Mouse (Mus musculus): Measurements from ENCODE around the gene Dctn1. TPM values are rescaled to one million over a fixed set of nuclear protein-coding genes. Genes with fewer than 3 reads are reported as not detected.

Gene Dctn1
- polyA plus RNA-seq, 1 experiment from 2014 or later = 121 TPM

DNA sequence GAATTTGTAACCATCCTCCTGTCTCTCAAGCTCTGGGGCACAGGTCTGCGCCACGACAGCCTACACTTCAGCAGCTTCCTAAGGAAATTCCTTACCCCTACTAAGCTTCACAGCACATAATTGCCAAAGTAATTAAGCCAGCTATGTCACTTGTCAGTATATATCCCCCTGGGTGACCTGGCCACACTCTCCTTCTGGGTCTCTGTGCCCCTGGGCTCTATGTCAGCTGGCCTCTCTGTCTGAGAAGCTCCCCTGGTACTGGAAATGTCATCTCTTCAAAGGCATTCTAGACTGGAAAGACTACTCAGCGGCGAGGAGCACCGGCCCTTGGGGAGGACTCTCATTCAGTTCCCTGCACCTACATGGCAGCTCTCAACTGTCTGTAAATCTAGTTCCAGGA lies 42.8 kb upstream of the Dctn1 start:
- Histone ChIP-seq H3K4me1 (peaks cover 36% of the 10 kb centered on the region), H3K9me3 (no peaks in the 10 kb centered on the region), H3K27me3 (no peaks in the 10 kb centered on the region), H3K4me2 (replicated peaks) (peak overlapping the region; percentile 85), H3K36me3 (peaks cover 19% of the 10 kb centered on the region), H3K27ac (peak overlapping the region; percentile 100; the same call in 1 of the 2 replicates), H3K4me3 (peak overlapping the region; percentile 66), H3K9ac (peak overlapping the region; percentile 92; the same call in 1 of the 2 replicates)
- 69% methylated on average over 5 of the region's 5 CpGs for WGBS
- no peak for ATAC-seq (ENCODE audit: insufficient number of reproducible peaks, insufficient read depth, low FRiP score, low TSS enrichment)

DNA sequence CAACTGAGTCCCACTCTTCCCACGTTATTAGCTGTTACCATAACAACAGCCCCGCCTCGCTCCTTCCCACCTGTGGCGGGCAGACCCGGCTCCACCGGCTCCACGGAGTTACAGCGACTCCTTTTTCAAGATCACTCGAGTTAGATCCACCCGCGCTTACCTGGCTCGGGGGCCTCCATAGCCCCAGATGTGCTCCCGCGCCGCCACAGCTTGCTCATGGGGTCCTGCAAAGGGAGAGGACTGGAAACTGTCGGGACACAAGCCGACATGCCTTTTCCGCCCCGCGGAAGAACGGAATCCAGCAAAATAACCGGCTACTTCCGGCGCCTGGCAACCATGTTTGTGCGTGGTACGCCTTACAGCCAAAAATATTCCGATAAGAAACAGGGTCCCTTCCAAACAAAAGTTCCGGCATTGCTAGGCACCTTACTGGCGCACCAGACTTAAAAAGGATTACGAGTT lies 40.8 kb upstream of the Dctn1 start:
- Histone ChIP-seq H3K27me3 (no peaks in the 10 kb centered on the region), H3K36me3 (0 out of 2 replicates have a peak, but pooled peaks cover under 1% of the 10 kb centered on the region), H3K4me2 (replicated peaks) (peak overlapping the region; percentile 90), H3K4me3 (peak overlapping the region; percentile 73), H3K9me3 (no peaks in the 10 kb centered on the region), H3K4me1 (peaks cover 30% of the 10 kb centered on the region), H3K27ac (peak overlapping the region; percentile 70), H3K9ac (peak overlapping the region; percentile 69)
- no peak for ATAC-seq (ENCODE audit: insufficient number of reproducible peaks, insufficient read depth, low FRiP score, low TSS enrichment)
- WGBS = under 1% methylated on average over 30 of the region's 30 CpGs

DNA sequence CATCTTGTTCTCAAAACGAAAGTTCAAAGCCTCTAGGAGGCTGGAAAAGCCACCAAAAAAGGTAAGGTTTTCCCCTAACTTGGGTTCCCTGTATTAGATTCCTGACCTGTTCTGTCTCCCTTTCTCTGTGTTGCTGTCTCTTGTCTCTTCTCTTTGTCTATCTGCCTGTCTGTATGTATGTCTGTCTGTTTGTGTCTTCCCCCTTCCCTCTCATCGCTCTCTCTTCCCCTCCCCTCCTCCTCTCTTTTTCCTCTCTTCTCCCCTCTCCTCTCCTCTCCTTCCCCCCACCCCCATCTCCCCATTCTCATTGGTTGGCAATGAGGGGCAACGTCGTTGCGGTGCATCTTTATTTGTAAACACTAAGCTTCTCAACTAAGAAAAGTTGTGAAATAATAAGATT lies 40.4 kb upstream of the Dctn1 start, which contains the start of gene Ino80b:
Gene Ino80b (minus strand): TSS at position 101 of the 400 bp plus-strand sequence.
- H3K4me3 ChIP-seq = peak within 1 kb of the TSS; percentile 73
- peak within 1 kb of the TSS; percentile 70 for H3K27ac ChIP-seq
- no peaks in the 10 kb centered on the region for H3K36me3 ChIP-seq
- H3K9ac ChIP-seq = peak within 1 kb of the TSS; percentile 69
- H3K27me3 ChIP-seq = no peaks in the 10 kb centered on the region
- peaks cover 25% of the 10 kb centered on the region for H3K4me1 ChIP-seq
- 26% methylated on average over 5 of the region's 5 CpGs for WGBS
- no peak for ATAC-seq (ENCODE audit: insufficient number of reproducible peaks, insufficient read depth, low FRiP score, low TSS enrichment)
- H3K9me3 ChIP-seq = no peaks in the 10 kb centered on the region
- H3K4me2 ChIP-seq (replicated peaks) = peak within 1 kb of the TSS; percentile 90

DNA sequence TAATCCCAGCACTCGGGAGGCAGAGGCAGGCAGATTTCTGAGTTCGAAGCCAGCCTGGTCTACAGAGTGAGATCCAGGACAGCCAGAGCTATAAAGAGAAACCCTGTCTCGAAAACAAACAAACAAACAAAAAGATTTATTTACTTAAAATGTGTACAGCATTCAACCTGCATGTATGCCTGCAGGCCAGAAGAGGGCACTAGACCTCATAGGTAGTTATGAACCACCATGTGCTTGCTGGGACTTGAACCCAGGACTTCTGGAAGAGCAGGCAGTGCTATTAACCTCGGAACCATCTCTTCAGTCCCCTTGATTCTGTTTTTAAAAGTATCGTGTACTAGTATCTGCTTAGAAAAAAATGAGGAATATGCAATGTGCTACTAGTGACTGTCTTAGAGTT lies 38.3 kb upstream of the Dctn1 start:
- Histone ChIP-seq H3K9ac (no peak overlapping the region), H3K27me3 (no peaks in the 10 kb centered on the region), H3K4me3 (no peak overlapping the region), H3K9me3 (no peaks in the 10 kb centered on the region), H3K36me3 (no peaks in the 10 kb centered on the region), H3K4me2 (replicated peaks) (no peak overlapping the region), H3K27ac (no peak overlapping the region), H3K4me1 (peaks cover 25% of the 10 kb centered on the region)
- 94% methylated on average over 5 of the region's 5 CpGs for WGBS
- no peak for ATAC-seq (ENCODE audit: insufficient number of reproducible peaks, insufficient read depth, low FRiP score, low TSS enrichment)

DNA sequence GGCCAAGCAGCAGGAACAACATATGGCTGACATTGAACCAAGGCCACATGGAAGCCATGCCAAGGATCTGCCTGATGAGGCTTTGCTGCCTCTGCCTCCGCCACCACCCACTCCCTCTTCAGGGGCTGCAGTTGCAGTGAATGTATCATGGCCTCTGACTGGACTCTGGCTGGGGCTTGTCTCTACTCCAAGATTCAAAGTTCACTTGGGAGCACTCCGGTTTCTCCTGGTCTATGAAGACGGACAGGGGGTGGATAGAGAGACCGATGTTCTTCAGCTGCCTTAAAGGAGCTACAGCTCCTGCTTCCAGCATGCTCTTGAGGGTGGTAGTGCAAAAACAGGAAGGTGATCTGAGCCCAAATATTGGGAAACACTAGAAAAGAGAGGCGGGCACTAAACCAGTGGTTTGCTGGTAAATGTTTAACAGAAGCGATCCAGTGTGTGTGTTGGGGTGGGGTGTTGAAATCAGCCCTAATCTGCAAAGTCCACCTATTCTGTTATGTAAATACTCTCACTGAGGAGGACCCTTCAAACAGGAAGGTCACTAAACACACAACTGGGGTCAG lies 34.2 kb upstream of the Dctn1 start:
- Histone ChIP-seq H3K9ac (no peak overlapping the region), H3K36me3 (no peaks in the 10 kb centered on the region), H3K4me1 (peaks cover 15% of the 10 kb centered on the region), H3K9me3 (no peaks in the 10 kb centered on the region), H3K4me3 (no peak overlapping the region), H3K4me2 (replicated peaks) (no peak overlapping the region), H3K27ac (no peak overlapping the region), H3K27me3 (no peaks in the 10 kb centered on the region)
- WGBS = 75% methylated on average over 6 of the region's 6 CpGs
- no peak for ATAC-seq (ENCODE audit: insufficient number of reproducible peaks, insufficient read depth, low FRiP score, low TSS enrichment)

DNA sequence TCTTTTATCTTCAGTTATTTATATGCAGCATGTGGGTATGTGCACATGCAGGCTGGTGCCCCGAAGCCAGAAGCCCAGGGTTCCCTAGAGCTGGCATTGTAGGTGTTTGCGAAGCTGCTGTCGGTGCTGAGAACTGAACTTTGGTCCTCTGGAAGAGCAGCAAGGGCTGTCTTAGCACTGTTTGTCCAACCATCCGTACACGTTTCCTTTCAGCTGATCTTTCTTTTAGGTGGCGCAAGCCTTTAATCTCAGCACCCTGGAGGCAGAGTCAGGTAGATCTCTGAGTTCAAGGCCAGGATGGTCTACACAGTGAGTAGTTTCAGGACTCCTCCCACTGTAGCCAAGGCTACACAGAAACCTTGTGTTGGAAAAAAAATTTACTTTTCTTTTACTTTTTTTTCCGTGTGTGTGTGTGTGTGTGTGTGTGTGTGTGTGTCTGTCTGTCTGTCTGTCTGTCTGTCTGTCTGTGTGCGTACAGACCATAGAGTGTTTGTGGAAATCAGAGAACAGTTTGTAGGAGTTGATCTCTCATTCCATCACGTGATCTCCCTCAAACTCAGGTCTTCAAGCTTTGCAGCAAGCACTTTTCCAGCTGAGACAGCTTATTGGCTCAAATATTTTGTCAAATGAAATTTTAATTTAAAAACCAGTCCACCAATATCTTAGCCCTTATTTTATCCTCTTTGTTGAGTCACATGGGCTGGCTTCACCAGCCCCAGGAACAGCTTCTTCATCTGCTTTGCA lies 33.4 kb upstream of the Dctn1 start:
- no peak overlapping the region for H3K4me3 ChIP-seq
- WGBS = 86% methylated on average over 9 of the region's 9 CpGs

DNA sequence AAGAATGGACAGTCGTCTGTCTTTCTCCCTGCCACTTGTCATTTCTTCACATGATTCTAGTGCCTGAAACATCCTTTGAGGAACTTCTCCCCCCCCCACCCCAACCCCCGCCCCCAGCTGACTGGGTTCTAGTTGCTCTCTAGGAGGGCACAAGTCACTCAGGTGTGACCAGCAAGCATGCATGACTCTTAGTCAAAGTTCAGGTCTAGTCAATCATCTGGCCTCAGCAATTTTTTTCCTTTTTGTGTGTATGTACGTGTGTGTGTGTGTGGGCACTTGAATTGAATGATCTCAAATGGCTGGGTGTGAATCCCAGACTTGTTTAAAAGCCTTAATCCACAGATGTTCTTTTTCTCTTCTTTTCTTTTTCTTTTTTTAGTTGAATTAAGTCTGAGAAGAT lies 31.5 kb upstream of the Dctn1 start:
- Histone ChIP-seq H3K27ac (no peak overlapping the region), H3K36me3 (no peaks in the 10 kb centered on the region), H3K27me3 (no peaks in the 10 kb centered on the region), H3K9ac (no peak overlapping the region), H3K9me3 (no peaks in the 10 kb centered on the region), H3K4me1 (peaks cover 30% of the 10 kb centered on the region), H3K4me2 (replicated peaks) (no peak overlapping the region), H3K4me3 (no peak overlapping the region)
- WGBS = 62% methylated on average over 3 of the region's 3 CpGs
- ATAC-seq (ENCODE audit: insufficient number of reproducible peaks, insufficient read depth, low FRiP score, low TSS enrichment) = no peak

More for the DNA sequence above, 33.4 kb upstream of the Dctn1 start:
- Histone ChIP-seq H3K9me3 (no peaks in the 10 kb centered on the region), H3K27me3 (no peaks in the 10 kb centered on the region), H3K27ac (no peak overlapping the region), H3K4me1 (peaks cover 18% of the 10 kb centered on the region), H3K9ac (no peak overlapping the region), H3K36me3 (no peaks in the 10 kb centered on the region), H3K4me2 (replicated peaks) (no peak overlapping the region)
- no peak for ATAC-seq (ENCODE audit: insufficient number of reproducible peaks, insufficient read depth, low FRiP score, low TSS enrichment)

DNA sequence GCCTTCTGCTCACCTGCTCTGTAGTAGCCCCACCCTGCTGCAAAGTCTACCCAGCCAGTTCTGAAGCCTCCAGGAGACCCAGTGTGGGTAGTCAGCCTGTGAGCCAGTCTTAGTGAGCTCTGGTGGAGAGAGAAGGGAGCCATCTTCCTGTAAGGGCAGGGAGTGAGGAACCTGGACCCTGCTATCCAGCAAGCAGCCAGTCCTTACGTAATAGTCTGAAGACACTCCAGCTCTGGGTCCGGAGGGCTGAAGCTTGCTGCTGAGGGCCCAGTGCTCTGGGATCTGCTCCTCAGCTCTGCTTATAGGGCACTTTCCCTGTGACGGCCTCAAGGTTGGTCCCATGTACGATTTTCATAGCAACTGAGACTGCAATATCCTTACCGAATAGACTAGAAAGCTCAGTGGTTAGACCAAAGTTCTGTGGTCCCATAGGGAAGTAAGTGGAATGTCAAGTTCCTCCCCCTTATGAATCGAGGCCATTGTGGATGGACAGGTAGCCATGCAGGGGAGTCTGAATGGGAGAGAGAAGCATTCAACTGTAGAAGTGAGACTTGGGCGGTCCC lies 30.7 kb upstream of the Dctn1 start, which contains the start of gene Rtkn:
Gene Rtkn (plus strand): TSS at position 513 of the 563 bp plus-strand sequence.
- ATAC-seq (ENCODE audit: insufficient number of reproducible peaks, insufficient read depth, low FRiP score, low TSS enrichment) = no peak
- H3K27ac ChIP-seq = peak within 1 kb of the TSS; percentile 100
- H3K4me2 ChIP-seq (replicated peaks) = peak within 1 kb of the TSS; percentile 70
- peaks cover 38% of the 10 kb centered on the region for H3K4me1 ChIP-seq
- WGBS = 58% methylated on average over 7 of the region's 7 CpGs
- H3K9ac ChIP-seq = peak within 1 kb of the TSS; percentile 83
- H3K36me3 ChIP-seq = no peaks in the 10 kb centered on the region
- H3K9me3 ChIP-seq = no peaks in the 10 kb centered on the region
- peak within 1 kb of the TSS; percentile 51 for H3K4me3 ChIP-seq
- H3K27me3 ChIP-seq = no peaks in the 10 kb centered on the region

DNA sequence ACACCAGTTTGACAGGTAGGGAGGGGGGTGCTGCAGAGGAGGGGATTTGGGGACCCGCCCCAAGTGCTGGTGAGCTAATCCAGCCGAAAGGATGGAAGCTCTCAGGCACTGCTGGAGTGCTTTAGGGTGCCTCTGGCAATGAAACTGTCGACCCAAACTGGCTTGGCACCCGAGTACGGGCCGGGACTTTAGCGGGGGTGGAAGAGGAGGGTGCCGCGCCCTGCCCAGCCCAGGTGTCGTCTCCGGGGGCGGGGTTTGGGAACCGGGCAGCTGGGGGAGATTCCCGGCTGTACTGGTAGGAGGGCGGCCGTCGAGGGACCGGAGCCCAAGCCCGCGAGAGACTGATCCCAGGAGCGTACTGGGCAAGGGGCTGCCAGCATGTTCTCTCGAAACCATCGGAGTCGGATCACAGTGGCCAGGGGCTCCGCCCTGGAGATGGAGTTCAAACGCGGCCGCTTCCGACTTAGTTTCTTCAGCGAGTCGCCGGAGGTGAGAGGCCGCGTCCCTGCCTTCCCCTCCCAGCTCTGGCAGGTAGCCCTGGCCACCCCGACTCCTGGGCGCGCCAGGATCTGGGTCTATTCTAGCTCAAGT lies 30.1 kb upstream of the Dctn1 start:
- peak overlapping the region; percentile 70 for H3K4me2 ChIP-seq (replicated peaks)
- 2% methylated on average over 36 of the region's 37 CpGs for WGBS
- H3K27me3 ChIP-seq = no peaks in the 10 kb centered on the region
- H3K9ac ChIP-seq = peak overlapping the region; percentile 83
- no peaks in the 10 kb centered on the region for H3K9me3 ChIP-seq
- peaks cover 39% of the 10 kb centered on the region for H3K4me1 ChIP-seq
- peak overlapping the region; percentile 51 for H3K4me3 ChIP-seq
- peak overlapping the region; percentile 100 for H3K27ac ChIP-seq
- no peaks in the 10 kb centered on the region for H3K36me3 ChIP-seq
- no peak for ATAC-seq (ENCODE audit: insufficient number of reproducible peaks, insufficient read depth, low FRiP score, low TSS enrichment)

DNA sequence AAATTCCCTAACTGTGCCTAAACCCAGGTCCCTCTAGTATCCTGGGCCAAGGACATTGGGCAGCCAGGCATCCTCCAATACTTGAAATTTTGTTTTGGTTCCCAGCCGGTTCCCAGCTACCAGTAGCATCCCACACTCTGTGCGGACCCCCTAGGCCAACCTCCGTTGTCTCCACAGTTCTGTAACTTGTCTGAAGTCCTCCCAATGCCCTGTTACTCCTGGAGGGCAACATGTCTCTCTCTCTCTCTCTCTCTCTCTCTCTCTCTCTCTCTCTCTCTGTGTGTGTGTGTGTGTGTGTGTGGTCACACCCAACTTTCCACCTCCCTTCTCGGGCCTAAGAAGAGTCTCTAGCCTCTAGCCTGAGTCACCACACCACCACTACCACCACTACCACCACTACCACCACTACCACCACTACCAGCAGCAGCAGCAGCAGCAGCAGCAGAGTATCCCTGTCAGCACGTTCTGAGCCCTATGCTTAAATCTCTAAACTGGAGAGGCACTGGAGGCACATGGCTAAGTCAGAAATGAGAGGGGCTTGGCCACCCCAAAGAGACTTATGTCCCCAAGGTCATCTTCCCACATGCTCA lies 29.3 kb upstream of the Dctn1 start:
- H3K9ac ChIP-seq = peak overlapping the region; percentile 83
- H3K4me3 ChIP-seq = peak overlapping the region; percentile 51
- H3K27me3 ChIP-seq = no peaks in the 10 kb centered on the region
- no peaks in the 10 kb centered on the region for H3K9me3 ChIP-seq
- no peak for ATAC-seq (ENCODE audit: insufficient number of reproducible peaks, insufficient read depth, low FRiP score, low TSS enrichment)
- no peaks in the 10 kb centered on the region for H3K36me3 ChIP-seq
- peaks cover 40% of the 10 kb centered on the region for H3K4me1 ChIP-seq
- H3K4me2 ChIP-seq (replicated peaks) = peak overlapping the region; percentile 70
- H3K27ac ChIP-seq = peak overlapping the region; percentile 100
- 11% methylated on average over 5 of the region's 5 CpGs for WGBS

DNA sequence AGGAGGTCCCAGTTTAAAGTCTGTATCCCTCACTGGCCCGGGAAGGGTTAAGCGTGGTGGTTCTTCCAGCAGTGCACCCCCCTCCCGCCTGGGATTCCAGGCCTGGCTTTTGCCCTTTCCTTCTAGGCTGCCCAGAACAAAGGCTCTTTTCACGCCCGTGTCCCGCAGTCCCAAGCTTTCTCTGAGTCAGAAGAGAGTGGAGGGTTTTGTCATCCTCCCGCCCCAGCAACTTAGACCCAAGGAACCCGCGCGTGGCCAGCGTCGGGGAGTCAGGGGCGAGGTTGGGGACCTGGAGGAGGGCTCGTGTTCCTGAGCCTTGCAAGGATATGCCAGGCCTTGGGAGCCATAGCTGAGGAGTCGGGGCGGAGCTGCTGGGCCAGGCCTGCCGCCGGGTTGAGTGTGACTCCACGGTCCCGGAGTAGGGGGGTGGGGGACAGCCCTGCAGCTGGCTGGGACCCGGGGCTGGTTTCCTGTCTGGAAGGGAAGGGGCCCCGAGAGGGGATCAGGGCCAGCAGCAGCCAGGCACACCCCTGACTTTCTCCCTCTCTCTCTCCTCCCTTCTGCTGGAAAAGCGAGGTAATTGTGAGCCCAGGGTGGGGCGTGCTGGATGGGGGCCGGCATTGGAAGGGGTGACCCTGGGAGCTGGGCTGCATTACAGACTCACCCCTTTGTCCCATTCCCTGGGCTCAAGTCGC lies 28.7 kb upstream of the Dctn1 start:
- ATAC-seq (ENCODE audit: insufficient number of reproducible peaks, insufficient read depth, low FRiP score, low TSS enrichment) = peak; percentile 85
- Histone ChIP-seq H3K4me1 (peaks cover 46% of the 10 kb centered on the region), H3K27ac (peak overlapping the region; percentile 100), H3K4me2 (replicated peaks) (peak overlapping the region; percentile 70), H3K27me3 (0 out of 2 replicates have a peak, but pooled peaks cover 5% of the 10 kb centered on the region), H3K9me3 (no peaks in the 10 kb centered on the region), H3K36me3 (no peaks in the 10 kb centered on the region), H3K9ac (peak overlapping the region; percentile 83), H3K4me3 (peak overlapping the region; percentile 51)
- WGBS = 1% methylated on average over 26 of the region's 26 CpGs

All from embryonic facial prominence, embryonic 12.5 days (tissue).